Mouse (Mus musculus): Measurements from ENCODE around the gene Ccdc183.

Gene Ccdc183

GRCm38 (mm10) chr2:25617578-25617977 is at the start of gene Ccdc183:
Gene Ccdc183 (minus strand): TSS chr2:25617678.
- DNase-seq (ENCODE audit: low spot score in 2 of 2): no peak

- no peak for DNase-seq (ENCODE audit: low spot score in 2 of 2)
These were observed 49.0 kb upstream of the Ccdc183 start for GRCm38 (mm10) chr2:25666516-25666915.

- DNase-seq (ENCODE audit: low spot score in 2 of 2): no peak
These were observed 46.6 kb upstream of the Ccdc183 start for GRCm38 (mm10) chr2:25664125-25664524.

- DNase-seq (ENCODE audit: low spot score in 2 of 2): peak in 1 of 2 experiments; percentile 26
These were observed 46.0 kb upstream of the Ccdc183 start for GRCm38 (mm10) chr2:25663511-25663910.

- DNase-seq (ENCODE audit: low spot score in 2 of 2): no peak
These were observed 43.9 kb upstream of the Ccdc183 start for GRCm38 (mm10) chr2:25661245-25661970.

- DNase-seq (ENCODE audit: low spot score in 2 of 2): no peak
These were observed 42.8 kb upstream of the Ccdc183 start for GRCm38 (mm10) chr2:25660279-25660678.

GRCm38 (mm10) chr2:25657652-25658051 is 40.2 kb upstream of the Ccdc183 start, which contains the start of gene Lcn5:
Gene Lcn5 (plus strand): TSS chr2:25657952.
- no peak for DNase-seq (ENCODE audit: low spot score in 2 of 2)

GRCm38 (mm10) chr2:25657246-25657645 is 39.8 kb upstream of the Ccdc183 start:
- no peak for DNase-seq (ENCODE audit: low spot score in 2 of 2)

GRCm38 (mm10) chr2:25656691-25657090 is 39.2 kb upstream of the Ccdc183 start:
- no peak for DNase-seq (ENCODE audit: low spot score in 2 of 2)

GRCm38 (mm10) chr2:25654502-25654901 is 37.0 kb upstream of the Ccdc183 start:
- no peak for DNase-seq (ENCODE audit: low spot score in 2 of 2)

- DNase-seq (ENCODE audit: low spot score in 2 of 2): no peak
These were observed 35.4 kb upstream of the Ccdc183 start, which contains the start of gene Lcn8 for GRCm38 (mm10) chr2:25652902-25653301. Gene Lcn8 (plus strand): TSS chr2:25653120.

- peak in 1 of 2 experiments; percentile 26 for DNase-seq (ENCODE audit: low spot score in 2 of 2)
These were observed 22.4 kb upstream of the Ccdc183 start for GRCm38 (mm10) chr2:25639890-25640289.

- DNase-seq (ENCODE audit: low spot score in 2 of 2): no peak
These were observed 16.6 kb upstream of the Ccdc183 start for GRCm38 (mm10) chr2:25634046-25634445.

GRCm38 (mm10) chr2:25633616-25634015 is 16.1 kb upstream of the Ccdc183 start:
- no peak for DNase-seq (ENCODE audit: low spot score in 2 of 2)

- DNase-seq (ENCODE audit: low spot score in 2 of 2): no peak
These were observed 11.3 kb upstream of the Ccdc183 start for GRCm38 (mm10) chr2:25628738-25629137.

GRCm38 (mm10) chr2:25627811-25628210 is 10.3 kb upstream of the Ccdc183 start, which contains the start of gene Fcna:
Gene Fcna (minus strand): TSS chr2:25628030.
- no peak for DNase-seq (ENCODE audit: low spot score in 2 of 2)

GRCm38 (mm10) chr2:25625986-25626385 is 8.5 kb upstream of the Ccdc183 start:
- no peak for DNase-seq (ENCODE audit: low spot score in 2 of 2)

GRCm38 (mm10) chr2:25621229-25622200 is 4.0 kb upstream of the Ccdc183 start, which contains the start of gene Tmem141:
Gene Tmem141 (minus strand): TSS chr2:25622005.
- peak; percentile 79 to 80 for DNase-seq (ENCODE audit: low spot score in 2 of 2)

- DNase-seq (ENCODE audit: low spot score in 2 of 2): no peak
These were observed 3.4 kb upstream of the Ccdc183 start for GRCm38 (mm10) chr2:25620852-25621228.

- no peak for DNase-seq (ENCODE audit: low spot score in 2 of 2)
These were observed 2.9 kb upstream of the Ccdc183 start for GRCm38 (mm10) chr2:25620386-25620785.

GRCm38 (mm10) chr2:25616398-25616797 is 1.1 kb downstream of the Ccdc183 start:
- DNase-seq (ENCODE audit: low spot score in 2 of 2): no peak

GRCm38 (mm10) chr2:25608671-25609070 is 8.8 kb downstream of the Ccdc183 start:
- no peak for DNase-seq (ENCODE audit: low spot score in 2 of 2)

All from frontal cortex, postnatal 10 days (tissue).